Mouse (Mus musculus): ENCODE results near the gene Ankrd33b.

- TF ChIP-seq GATA1 (IDR thresholded peaks at IDR 0.05; ENCODE audit: borderline replicate concordance, low read length) (no peak), CTCF (IDR thresholded peaks at IDR 0.05; ENCODE audit: low read depth, low read length) (no peak), POLR2AphosphoS5 (IDR thresholded peaks at IDR 0.05; ENCODE audit: insufficient replicate concordance, low read depth, low read length) (no peak)
Measured at GRCm38 (mm10) chr15:31414179-31414898, 46.8 kb upstream of the Ankrd33b start.
